Mouse (Mus musculus) mature B cell (primary cell): ENCODE measurements around the gene Focad.

Experiments
- in situ Hi-C: fragments of 300-500 bp; cut with MboI; formaldehyde crosslinking; loops from 2 replicates; pipeline ENCODE4 v1.14.3; 2019

Focad gene

GRCm38 (mm10) chr4:88458673-88459072, 364.2 kb downstream of the Focad start:
- in situ Hi-C loops, result no loop called here
